Mouse (Mus musculus) CH12.LX (cell line): ENCODE data around the gene Mapk8ip3. TPM values are rescaled to one million over a fixed set of nuclear protein-coding genes. Genes with fewer than 3 reads are reported as not detected.

Source experiments
- DNase-seq: peaks from one replicate; pipeline ENCODE4 v3.0.0-alpha.2; 2013; ENCODE audit errors: extremely low read depth
- H3K27ac ChIP-seq: 2 replicates; pipeline ENCODE4 v1.5.1; 2012; ENCODE audit warnings: low read depth, mild to moderate bottlenecking, control low read depth, moderate library complexity; ENCODE audit not compliant: insufficient read depth
- H3K27me3 ChIP-seq: replicated peaks from 2 replicates; pipeline ENCODE3; 2012; ENCODE audit warnings: inconsistent platforms
- H3K36me3 ChIP-seq, 2 experiments: replicated peaks in 1 of 2; 2 replicates each; pipeline versions ENCODE3 to v1.6.1; 2012; ENCODE audit warnings: inconsistent platforms in 1 of 2, low read length in 1 of 2, mild to moderate bottlenecking in 1 of 2, mixed read lengths in 1 of 2, moderate library complexity in 1 of 2; ENCODE audit not compliant: control insufficient read depth in 1 of 2, insufficient read depth in 1 of 2
- H3K4me1 ChIP-seq, 2 experiments: 2 replicates each; pipeline ENCODE4 v1.6.1; 2012; ENCODE audit warnings: inconsistent platforms in 1 of 2, moderate library complexity in 1 of 2; ENCODE audit not compliant: insufficient read depth in 2 of 2, control insufficient read depth in 1 of 2
- H3K4me2 ChIP-seq: 2 replicates; pipeline ENCODE4 v1.6.1; 2012; ENCODE audit warnings: low read depth, mild to moderate bottlenecking, control low read depth; ENCODE audit not compliant: poor library complexity, insufficient read depth, severe bottlenecking
- H3K4me3 ChIP-seq, 3 experiments: fragments of 150-350 bp in 1 of 3; sonication (generic) in 1 of 3; replicated peaks in 1 of 3; 2 replicates each; pipeline versions ENCODE3 to v1.5.1; 2011 to 2012; ENCODE audit warnings: low read depth in 2 of 3, low read length in 2 of 3, mild to moderate bottlenecking in 2 of 3, moderate library complexity in 2 of 3, control low read depth in 1 of 3, improper control_type of control experiment in 1 of 3, inconsistent platforms in 1 of 3, mixed read lengths in 1 of 3; ENCODE audit not compliant: poor library complexity in 1 of 3
- H3K79me2 ChIP-seq: replicated peaks from 2 replicates; pipeline ENCODE4 v1.6.1; 2012; ENCODE audit warnings: mild to moderate bottlenecking, moderate library complexity; ENCODE audit not compliant: control insufficient read depth, poor library complexity, insufficient read depth, severe bottlenecking; ENCODE audit errors: extremely low read depth
- H3K9ac ChIP-seq: 2 replicates; pipeline ENCODE4 v1.6.1; 2012; ENCODE audit warnings: low read depth, mild to moderate bottlenecking, control low read depth, moderate library complexity; ENCODE audit not compliant: insufficient read depth
- H3K9me3 ChIP-seq: replicated peaks from 2 replicates; pipeline ENCODE3; 2012; ENCODE audit warnings: low read length, inconsistent platforms, mixed read lengths
- BHLHE40 ChIP-seq: IDR thresholded peaks from 2 replicates; pipeline ENCODE4 v1.6.1; 2011; ENCODE audit warnings: mild to moderate bottlenecking, low read depth, low read length, improper control_type of control experiment
- CHD1 ChIP-seq: IDR thresholded peaks from 2 replicates; pipeline ENCODE4 v1.6.1; 2012; ENCODE audit warnings: low read depth, low read length, improper control_type of control experiment, inconsistent platforms
- CHD2 ChIP-seq: IDR thresholded peaks from 2 replicates; pipeline ENCODE4 v1.6.1; 2011; ENCODE audit warnings: low read length, improper control_type of control experiment
- CTCF ChIP-seq, 2 experiments: IDR thresholded peaks in 1 of 2; conservative IDR thresholded peaks in 1 of 2; 2 replicates each; pipeline ENCODE4 v1.5.1; 2011 to 2012; ENCODE audit warnings: low read depth in 2 of 2, low read length in 2 of 2, improper control_type of control experiment in 1 of 2, inconsistent platforms in 1 of 2, mild to moderate bottlenecking in 1 of 2, moderate library complexity in 1 of 2
- E2F4 ChIP-seq: IDR thresholded peaks from 2 replicates; pipeline ENCODE4 v1.6.1; 2011; ENCODE audit warnings: low read depth, low read length, improper control_type of control experiment; ENCODE audit not compliant: insufficient replicate concordance
- ELF1 ChIP-seq: IDR thresholded peaks from 2 replicates; pipeline ENCODE4 v1.6.1; 2014; ENCODE audit warnings: low read depth, mild to moderate bottlenecking, inconsistent platforms, low read length, improper control_type of control experiment
- EP300 ChIP-seq: IDR thresholded peaks from 2 replicates; pipeline ENCODE4 v1.6.1; 2011; ENCODE audit warnings: low read length, improper control_type of control experiment
- ETS1 ChIP-seq: conservative IDR thresholded peaks from 2 replicates; pipeline ENCODE4 v1.6.1; 2012; ENCODE audit warnings: low read depth, mild to moderate bottlenecking, inconsistent platforms, low read length, improper control_type of control experiment, moderate library complexity
- GABPA ChIP-seq: IDR thresholded peaks from 2 replicates; pipeline ENCODE4 v1.6.1; 2012; ENCODE audit warnings: low read depth, low read length, improper control_type of control experiment, inconsistent platforms; ENCODE audit not compliant: insufficient replicate concordance
- HCFC1 ChIP-seq: IDR thresholded peaks from 2 replicates; pipeline ENCODE4 v1.6.1; 2012; ENCODE audit warnings: low read depth, mild to moderate bottlenecking, inconsistent platforms, low read length, improper control_type of control experiment
- IRF4 ChIP-seq: IDR thresholded peaks from 2 replicates; pipeline ENCODE4 v1.6.1; 2014; ENCODE audit warnings: low read depth, mild to moderate bottlenecking, inconsistent platforms, low read length, improper control_type of control experiment
- JUN ChIP-seq: IDR thresholded peaks from 2 replicates; pipeline ENCODE4 v1.6.1; 2011; ENCODE audit warnings: low read depth, mild to moderate bottlenecking, low read length, improper control_type of control experiment, moderate library complexity; ENCODE audit not compliant: insufficient read depth
- JUND ChIP-seq: conservative IDR thresholded peaks from 2 replicates; pipeline ENCODE4 v1.6.1; 2011; ENCODE audit warnings: low read depth, low read length, improper control_type of control experiment
- KAT2A ChIP-seq: IDR thresholded peaks from 2 replicates; pipeline ENCODE4 v1.6.1; 2012; ENCODE audit warnings: low read length, improper control_type of control experiment, inconsistent platforms; ENCODE audit not compliant: insufficient replicate concordance
- MAFK ChIP-seq: IDR thresholded peaks from 2 replicates; pipeline ENCODE4 v1.6.1; 2011; ENCODE audit warnings: low read length, improper control_type of control experiment; ENCODE audit not compliant: insufficient replicate concordance
- MAX ChIP-seq: IDR thresholded peaks from 2 replicates; pipeline ENCODE4 v1.6.1; 2011; ENCODE audit warnings: low read length, improper control_type of control experiment
- MAZ ChIP-seq: IDR thresholded peaks from 2 replicates; pipeline ENCODE4 v1.6.1; 2012; ENCODE audit warnings: low read depth, mild to moderate bottlenecking, inconsistent platforms, low read length, improper control_type of control experiment, moderate library complexity
- MEF2A ChIP-seq: IDR thresholded peaks from 2 replicates; pipeline ENCODE4 v1.6.1; 2014; ENCODE audit warnings: low read depth, mild to moderate bottlenecking, inconsistent platforms, low read length, improper control_type of control experiment, borderline replicate concordance
- MXI1 ChIP-seq: IDR thresholded peaks from 2 replicates; pipeline ENCODE4 v1.6.1; 2011; ENCODE audit warnings: mild to moderate bottlenecking, low read depth, low read length, improper control_type of control experiment
- MYC ChIP-seq: IDR thresholded peaks from 2 replicates; pipeline ENCODE4 v1.6.1; 2011; ENCODE audit warnings: low read depth, mild to moderate bottlenecking, improper control_type of control experiment, low read length
- NRF1 ChIP-seq: IDR thresholded peaks from 2 replicates; pipeline ENCODE4 v1.6.1; 2014; ENCODE audit warnings: low read depth, mild to moderate bottlenecking, inconsistent platforms, low read length, improper control_type of control experiment, moderate library complexity
- PAX5 ChIP-seq: IDR thresholded peaks from 2 replicates; pipeline ENCODE4 v1.6.1; 2012; ENCODE audit warnings: low read length, inconsistent platforms, mixed read lengths
- POLR2A ChIP-seq: IDR thresholded peaks from 2 replicates; pipeline ENCODE4 v1.6.1; 2011; ENCODE audit warnings: low read depth, mild to moderate bottlenecking, improper control_type of control experiment, low read length
- POLR2AphosphoS2 ChIP-seq: IDR thresholded peaks from 2 replicates; pipeline ENCODE4 v1.6.1; 2011; ENCODE audit warnings: low read depth, low read length, improper control_type of control experiment
- RAD21 ChIP-seq: IDR thresholded peaks from 2 replicates; pipeline ENCODE4 v1.6.1; 2011; ENCODE audit warnings: low read depth, mild to moderate bottlenecking, low read length, improper control_type of control experiment, moderate library complexity
- RCOR1 ChIP-seq: conservative IDR thresholded peaks from 2 replicates; pipeline ENCODE4 v1.6.1; 2012; ENCODE audit warnings: low read depth, mild to moderate bottlenecking, inconsistent platforms, low read length, improper control_type of control experiment
- SIN3A ChIP-seq: IDR thresholded peaks from 2 replicates; pipeline ENCODE4 v1.6.1; 2012; ENCODE audit warnings: low read length, improper control_type of control experiment, inconsistent platforms
- SMC3 ChIP-seq: IDR thresholded peaks from 2 replicates; pipeline ENCODE4 v1.6.1; 2011; ENCODE audit warnings: low read depth, low read length, improper control_type of control experiment
- TBP ChIP-seq: conservative IDR thresholded peaks from 2 replicates; pipeline ENCODE4 v1.6.1; 2011; ENCODE audit warnings: low read depth, low read length, improper control_type of control experiment
- TCF12 ChIP-seq: IDR thresholded peaks from 2 replicates; pipeline ENCODE4 v1.6.1; 2014; ENCODE audit warnings: low read depth, mild to moderate bottlenecking, inconsistent platforms, low read length, improper control_type of control experiment
- UBTF ChIP-seq: IDR thresholded peaks from 2 replicates; pipeline ENCODE4 v1.6.1; 2012; ENCODE audit warnings: low read depth, mild to moderate bottlenecking, inconsistent platforms, low read length, improper control_type of control experiment, moderate library complexity
- USF1 ChIP-seq: IDR thresholded peaks from 2 replicates; pipeline ENCODE4 v1.6.1; 2014; ENCODE audit warnings: low read depth, mild to moderate bottlenecking, inconsistent platforms, low read length, improper control_type of control experiment
- USF2 ChIP-seq: conservative IDR thresholded peaks from 2 replicates; pipeline ENCODE4 v1.6.1; 2011; ENCODE audit warnings: low read depth, low read length, improper control_type of control experiment
- ZC3H11A ChIP-seq: IDR thresholded peaks from 2 replicates; pipeline ENCODE4 v1.6.1; 2012; ENCODE audit warnings: low read depth, mild to moderate bottlenecking, inconsistent platforms, low read length, improper control_type of control experiment
- ZKSCAN1 ChIP-seq: IDR thresholded peaks from 2 replicates; pipeline ENCODE4 v1.6.1; 2012; ENCODE audit warnings: low read depth, inconsistent platforms, low read length, improper control_type of control experiment, borderline replicate concordance
- ZMIZ1 ChIP-seq: IDR thresholded peaks from 2 replicates; pipeline ENCODE4 v1.6.1; 2012; ENCODE audit warnings: low read depth, mild to moderate bottlenecking, inconsistent platforms, low read length, improper control_type of control experiment
- ZNF384 ChIP-seq: IDR thresholded peaks from 2 replicates; pipeline ENCODE4 v1.6.1; 2012; ENCODE audit warnings: low read depth, low read length, improper control_type of control experiment, inconsistent platforms
- dilution Hi-C: fragments of 300-500 bp; cut with MboI; formaldehyde crosslinking; loops from 2 replicates; pipeline ENCODE4 v1.14.3; 2020; ENCODE audit warnings: low sequenced_read_pairs; ENCODE audit not compliant: extremely low pct_unique_long_range_greater_than_20kb, extremely low pct_ligation_motif_present
- in situ Hi-C: fragments of 300-500 bp; cut with MboI; formaldehyde crosslinking; loops from 3 replicates; pipeline ENCODE4 v1.14.3; 2019; ENCODE audit warnings: low sequenced_read_pairs, low pct_ligation_motif_present, low pct_unique_long_range_greater_than_20kb, mixed read lengths
- polyA plus RNA-seq: library from polyadenylated mRNA; unstranded; fragments of >175 nt; gene quantifications from 2 replicates; pipeline ENCODE4 v1.2.1, GENCODE M21; 2012; ENCODE audit warnings: low read depth; ENCODE audit not compliant: insufficient read length
- total RNA-seq, 2 experiments: library from RNA; depleted of rRNA; stranded (reverse); fragments of 300-350 nt in 1 of 2; fragments of >200 nt in 1 of 2; gene quantifications; 2 replicates each; pipeline ENCODE4 v1.2.3; 2012 to 2014

Gene Mapk8ip3
- 34.1 and 34.2 TPM in 2 replicates for total RNA-seq (2012; rRNA removed)
- total RNA-seq (2014; rRNA removed), result 14.5 and 15.8 TPM in 2 replicates
- 41.4 and 44.0 TPM in 2 replicates for polyA plus RNA-seq

GRCm38 (mm10) chr17:24936259-24937237 lies at the start of gene Mapk8ip3:
Mapk8ip3 (minus strand) TSS chr17:24936977.
- peak within 1 kb of the TSS; percentile 90 for H3K4me2 ChIP-seq
- H3K79me2 ChIP-seq, result peaks cover 46% of the 10 kb centered on the region
- in situ Hi-C loops, result no loop called here
- H3K4me1 ChIP-seq, result peaks cover 8 to 41% of the 10 kb centered on the region in 2 experiments; a peak in 3 of 4 replicates
- peak within 1 kb of the TSS; percentile 74 to 99 (median 98) for H3K4me3 ChIP-seq
- H3K27me3 ChIP-seq, result no peaks in the 10 kb centered on the region
- peak within 1 kb of the TSS; percentile 65 for H3K27ac ChIP-seq
- peak; percentile 94 for DNase-seq
- peaks cover 8 to 35% of the 10 kb centered on the region in 2 experiments for H3K36me3 ChIP-seq
- dilution Hi-C loops, result no loop called here
- H3K9ac ChIP-seq, result peak within 1 kb of the TSS; percentile 88
- H3K9me3 ChIP-seq, result no peaks in the 10 kb centered on the region
- 0 out of 2 replicates have a peak, but pooled peaks have one; percentile 7 for TF ChIP-seq MEF2A
- peak; percentile 93 for TF ChIP-seq ELF1
- no peak for TF ChIP-seq CHD2
- TF ChIP-seq MAFK, result no peak
- TF ChIP-seq POLR2A, result peak; percentile 95
- no peak for TF ChIP-seq ZKSCAN1
- TF ChIP-seq BHLHE40, result no peak
- no peak for TF ChIP-seq RCOR1
- no peak; the same call in 1 of the 2 replicates for TF ChIP-seq IRF4
- peak; percentile 48; the same call in 1 of the 2 replicates for TF ChIP-seq MXI1
- no peak for TF ChIP-seq JUND
- TF ChIP-seq RAD21, result peak; percentile 46
- no peak for TF ChIP-seq ETS1
- no peak for TF ChIP-seq USF2
- TF ChIP-seq E2F4, result no peak
- peak; percentile 69 for TF ChIP-seq TCF12
- no peak for TF ChIP-seq KAT2A
- peak; percentile 80; the same call in 1 of the 2 replicates for TF ChIP-seq TBP
- TF ChIP-seq HCFC1, result peak; percentile 79
- TF ChIP-seq EP300, result no peak
- TF ChIP-seq JUN, result no peak
- no peak for TF ChIP-seq USF1
- TF ChIP-seq GABPA, result no peak
- TF ChIP-seq MYC, result 0 out of 2 replicates have a peak, but pooled peaks have one; percentile 27
- peak; percentile 33 for TF ChIP-seq SMC3
- peak; percentile 81 for TF ChIP-seq UBTF
- TF ChIP-seq SIN3A, result peak; percentile 26
- peak in 1 of 2 experiments; percentile 59; a peak in 2 of 4 replicates for TF ChIP-seq CTCF (conservative IDR thresholded peaks at IDR 0.05 in 1 of 2, IDR thresholded peaks at IDR 0.05 in 1 of 2; ENCODE audit: low read depth in 2 of 2, low read length in 2 of 2)
- TF ChIP-seq MAZ, result no peak
- TF ChIP-seq ZMIZ1, result peak; percentile 86
- TF ChIP-seq NRF1, result no peak
- TF ChIP-seq MAX, result peak; percentile 18; the same call in 1 of the 2 replicates
- no peak for TF ChIP-seq ZC3H11A
- no peak for TF ChIP-seq CHD1
- TF ChIP-seq ZNF384, result no peak
- TF ChIP-seq PAX5, result no peak
- TF ChIP-seq POLR2AphosphoS2, result peak; percentile 96
